ENCODE assay signal across 14 mouse cellular contexts in genomic region chr1:77370921-77371320, GRCm38 (mm10).
DNase-seq lines count a peak whose midpoint lies in the region; ATAC-seq lines count a peak whose summit lies in the region.
"Had no signal": no experiment of that assay in that cellular context is flagged by ENCODE, and none has a peak within 500 bp of the region (broad histone marks: within the 10 kb centered on the region; RNA-seq: fewer than 3 reads in every experiment).

No protein-coding gene starts in this region.

- peaks cover 33% of the 10 kb centered on the region for H3K36me3 ChIP-seq in hindbrain, embryonic 13.5 days

- H3K4me1 ChIP-seq in hindbrain, embryonic 13.5 days (replicated peaks) = no peaks in the 10 kb centered on the region
- H3K4me1 ChIP-seq: embryonic facial prominence, embryonic 13.5 days; midbrain, embryonic 12.5 days had no signal

- intact Hi-C loops in heart, postnatal 36 days (cut with DNase I) = no loop called here

- no peak for ATAC-seq in hindbrain, embryonic 13.5 days (ENCODE audit: low FRiP score)

- H3K4me3 ChIP-seq in hindbrain, embryonic 13.5 days = no peak overlapping the region
- H3K4me3 ChIP-seq: embryonic facial prominence, embryonic 13.5 days; midbrain, embryonic 12.5 days; myocyte had no signal

- WGBS in hindbrain, embryonic 13.5 days = 79% methylated on average over 7 of the region's 7 CpGs

- no peak overlapping the region for H3K27ac ChIP-seq in hindbrain, embryonic 13.5 days
- H3K27ac ChIP-seq: embryonic facial prominence, embryonic 13.5 days; midbrain, embryonic 12.5 days had no signal

- H3K27me3 ChIP-seq in hindbrain, embryonic 13.5 days = no peaks in the 10 kb centered on the region
- H3K27me3 ChIP-seq: embryonic facial prominence, embryonic 13.5 days; midbrain, embryonic 12.5 days had no signal

- no peaks in the 10 kb centered on the region for H3K9me3 ChIP-seq in hindbrain, embryonic 13.5 days
- H3K9me3 ChIP-seq: embryonic facial prominence, embryonic 13.5 days; midbrain, embryonic 12.5 days had no signal

- DNase-seq in cerebellum, postnatal 10 days = peak; percentile 47 to 57
- DNase-seq in cerebellum, adult 11-12 months = no peak
- peak; percentile 7 for DNase-seq in kidney, adult 11 months
- DNase-seq in kidney, postnatal 4 days = no peak
- DNase-seq in adipocyte (ENCODE audit: low spot score) = peak; percentile 40
- peak; percentile 42 to 59 for DNase-seq in heart, postnatal 36 days
- DNase-seq in neural tube, embryonic 10.5 days (ENCODE audit: extremely low spot score, low spot score) = no peak
- DNase-seq: right cerebral cortex, postnatal 4 days; thymus, adult 2 months had no signal

- H3K4me2 ChIP-seq in hindbrain, embryonic 13.5 days = no peak overlapping the region
- H3K4me2 ChIP-seq: embryonic facial prominence, embryonic 13.5 days; liver, embryonic 11.5 days; midbrain, embryonic 12.5 days had no signal

- H3K9ac ChIP-seq in hindbrain, embryonic 13.5 days = no peak overlapping the region
- H3K9ac ChIP-seq: embryonic facial prominence, embryonic 13.5 days; midbrain, embryonic 12.5 days had no signal

Comparison
In these comparisons a context has a peak if more than half of its experiments do, and no peak if none do; other contexts are left out.
1. DNase-seq: peak in cerebellum, postnatal 10 days (2 of 2), kidney, adult 11 months (single experiment), adipocyte (single experiment) and heart, postnatal 36 days (2 of 2); none in cerebellum, adult 11-12 months (single experiment), kidney, postnatal 4 days (0 of 2) and neural tube, embryonic 10.5 days (single experiment).